Mouse (Mus musculus) neural tube, embryonic 10.5 days (tissue): Measurements from ENCODE around the gene Kif1bp.
"Not testable (repeated sequence)": the region's sequence is repeated elsewhere in the genome, so short reads cannot be mapped to it uniquely, and the experiment has no call there.

Experiments used
- DNase-seq: peaks from one replicate; pipeline ENCODE4 v3.0.0-alpha.2; 2017; ENCODE audit warnings: low spot score; ENCODE audit errors: extremely low spot score

The Kif1bp gene

GRCm38 (mm10) chr10:62511528-62511927, 66.7 kb downstream of the Kif1bp start:
- no peak for DNase-seq

GRCm38 (mm10) chr10:62509032-62509656, 69.1 kb downstream of the Kif1bp start:
- DNase-seq: no peak

GRCm38 (mm10) chr10:62508459-62508858, 69.8 kb downstream of the Kif1bp start:
- DNase-seq: no peak

GRCm38 (mm10) chr10:62507591-62508308, 70.5 kb downstream of the Kif1bp start:
- DNase-seq: no peak

- DNase-seq: no peak
Observed at GRCm38 (mm10) chr10:62507071-62507470, 71.2 kb downstream of the Kif1bp start.

GRCm38 (mm10) chr10:62506019-62506556, 72.2 kb downstream of the Kif1bp start:
- no peak for DNase-seq

- DNase-seq: no peak
Observed at GRCm38 (mm10) chr10:62505224-62505983, 72.9 kb downstream of the Kif1bp start.

GRCm38 (mm10) chr10:62503836-62504628, 74.2 kb downstream of the Kif1bp start:
- no peak for DNase-seq

- no peak for DNase-seq
Observed at GRCm38 (mm10) chr10:62503353-62503752, 74.9 kb downstream of the Kif1bp start.

GRCm38 (mm10) chr10:62501951-62502350, 76.3 kb downstream of the Kif1bp start:
- DNase-seq: no peak

- no peak for DNase-seq
Observed at GRCm38 (mm10) chr10:62500916-62501615, 77.2 kb downstream of the Kif1bp start.

GRCm38 (mm10) chr10:62500088-62500915, 78.0 kb downstream of the Kif1bp start:
- peak; percentile 66 for DNase-seq

- DNase-seq: not testable (repeated sequence)
Observed at GRCm38 (mm10) chr10:62491681-62492080, 86.6 kb downstream of the Kif1bp start.
